Mouse (Mus musculus): ENCODE measurements at regions not wholly inside any gene's neighbourhood (a gene's known extent, or its start where the extent isn't known, plus 50 kb on each side); places are given as distances from the start of the nearest gene placed in this dataset.

- no peak for DNase-seq (ENCODE audit: low spot score)
Measured at GRCm38 (mm10) chr8:115549112-115549511, 158.5 kb downstream of the Maf start.

- DNase-seq (ENCODE audit: low spot score), result no peak
Measured at GRCm38 (mm10) chr8:115544067-115544466, 163.5 kb downstream of the Maf start.

- DNase-seq (ENCODE audit: low spot score), result no peak
Measured at GRCm38 (mm10) chr8:115542935-115543334, 164.7 kb downstream of the Maf start.

- no peak for DNase-seq (ENCODE audit: low spot score)
Measured at GRCm38 (mm10) chr8:115539600-115539999, 168.0 kb downstream of the Maf start.

- no peak for DNase-seq (ENCODE audit: low spot score)
Measured at GRCm38 (mm10) chr8:115538236-115538635, 169.4 kb downstream of the Maf start.

GRCm38 (mm10) chr8:115537761-115538160 lies 169.8 kb downstream of the Maf start:
- no peak for DNase-seq (ENCODE audit: low spot score)

- no peak for DNase-seq (ENCODE audit: low spot score)
Measured at GRCm38 (mm10) chr8:115536554-115537346, 170.8 kb downstream of the Maf start.

- DNase-seq (ENCODE audit: low spot score), result no peak
Measured at GRCm38 (mm10) chr8:115536001-115536400, 171.6 kb downstream of the Maf start.

GRCm38 (mm10) chr8:115534030-115534429 lies 173.6 kb downstream of the Maf start:
- DNase-seq (ENCODE audit: low spot score), result no peak

- DNase-seq (ENCODE audit: low spot score), result no peak
Measured at GRCm38 (mm10) chr8:115531343-115531742, 176.3 kb downstream of the Maf start.

GRCm38 (mm10) chr8:115529568-115530342 lies 177.8 kb downstream of the Maf start:
- no peak for DNase-seq (ENCODE audit: low spot score)

GRCm38 (mm10) chr8:115528879-115529278 lies 178.7 kb downstream of the Maf start:
- no peak for DNase-seq (ENCODE audit: low spot score)

GRCm38 (mm10) chr8:115525149-115525548 lies 182.4 kb downstream of the Maf start:
- no peak for DNase-seq (ENCODE audit: low spot score)

GRCm38 (mm10) chr8:115524713-115525112 lies 182.9 kb downstream of the Maf start:
- DNase-seq (ENCODE audit: low spot score), result no peak

GRCm38 (mm10) chr8:115522527-115522926 lies 185.1 kb downstream of the Maf start:
- DNase-seq (ENCODE audit: low spot score), result no peak

GRCm38 (mm10) chr8:115515647-115516046 lies 191.9 kb downstream of the Maf start:
- no peak for DNase-seq (ENCODE audit: low spot score)

- DNase-seq (ENCODE audit: low spot score), result no peak
Measured at GRCm38 (mm10) chr8:115514485-115514884, 193.1 kb downstream of the Maf start.

- no peak for DNase-seq (ENCODE audit: low spot score)
Measured at GRCm38 (mm10) chr8:115507180-115507579, 200.4 kb downstream of the Maf start.

GRCm38 (mm10) chr8:115506741-115507140 lies 200.9 kb downstream of the Maf start:
- DNase-seq (ENCODE audit: low spot score), result no peak

- no peak for DNase-seq (ENCODE audit: low spot score)
Measured at GRCm38 (mm10) chr8:115496016-115496415, 211.6 kb downstream of the Maf start.

- DNase-seq (ENCODE audit: low spot score), result no peak
Measured at GRCm38 (mm10) chr8:115494353-115494752, 213.2 kb downstream of the Maf start.

- DNase-seq (ENCODE audit: low spot score), result no peak
Measured at GRCm38 (mm10) chr8:115486904-115487303, 220.7 kb downstream of the Maf start.

- no peak for DNase-seq (ENCODE audit: low spot score)
Measured at GRCm38 (mm10) chr8:115481136-115481535, 226.5 kb downstream of the Maf start.
